ENCODE assay signal across 9 mouse cellular contexts in the genomic region with DNA sequence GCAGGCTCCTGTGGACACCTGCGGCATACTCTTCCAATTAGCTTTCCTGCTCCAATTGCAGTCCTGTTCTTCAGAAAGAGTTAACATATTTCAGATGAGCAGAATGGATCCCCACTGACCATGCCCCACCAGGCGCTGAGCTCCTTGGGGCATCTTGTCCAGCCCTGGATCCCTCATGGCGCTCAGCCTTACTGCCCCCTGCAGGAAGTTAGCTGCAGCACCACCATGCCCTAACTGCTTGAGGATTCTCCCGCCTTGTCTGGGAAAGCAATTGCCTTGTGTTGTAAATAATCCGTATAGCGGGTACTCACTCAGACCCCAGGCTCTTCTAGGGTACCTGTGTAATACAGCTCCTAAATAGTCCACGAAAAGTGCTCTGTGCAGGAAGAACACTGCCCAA. TPM values are rescaled to one million over a fixed set of nuclear protein-coding genes. Genes with fewer than 3 reads are reported as not detected.
DNase-seq lines count a peak whose midpoint lies in the region; ATAC-seq lines count a peak whose summit lies in the region.
"Had no signal": no experiment of that assay in that cellular context is flagged by ENCODE, and none has a peak within 500 bp of the region (broad histone marks: within the 10 kb centered on the region; RNA-seq: fewer than 3 reads in every experiment).

No protein-coding gene starts in this region.

- no peaks in the 10 kb centered on the region for H3K9me3 ChIP-seq in heart, embryonic 15.5 days (replicated peaks)
- no peaks in the 10 kb centered on the region for H3K9me3 ChIP-seq in neural tube, embryonic 15.5 days (replicated peaks)

- peaks cover 8% of the 10 kb centered on the region; the same call in 1 of the 2 replicates for H3K4me1 ChIP-seq in heart, embryonic 15.5 days (replicated peaks)
- H3K4me1 ChIP-seq in neural tube, embryonic 15.5 days, result no peaks in the 10 kb centered on the region

- H3K4me3 ChIP-seq in heart, embryonic 15.5 days, result no peak overlapping the region
- no peak overlapping the region for H3K4me3 ChIP-seq in neural tube, embryonic 15.5 days (replicated peaks)

- no peak for DNase-seq in heart, adult 11 months
- peak; percentile 19 for DNase-seq in neural tube, embryonic 10.5 days (ENCODE audit: extremely low spot score, low spot score)
- peak; percentile 7 for DNase-seq in yolk sac, embryonic 10.5 days (ENCODE audit: low spot score)
- DNase-seq in kidney, adult 8-10 months, result no peak
- no peak for DNase-seq in urinary bladder, postnatal 36 days (ENCODE audit: low spot score in 2 of 2)
- DNase-seq: cerebellum, postnatal 36 days had no signal

- H3K4me2 ChIP-seq in heart, embryonic 15.5 days, result 0 out of 2 replicates have a peak overlapping the region, but pooled peaks have one; percentile 8
- H3K4me2 ChIP-seq in neural tube, embryonic 15.5 days, result no peak overlapping the region

- 78% methylated on average over 7 of the region's 7 CpGs for WGBS in heart, embryonic 15.5 days
- whole genome bisulfite sequencing in neural tube, embryonic 15.5 days, result 67% methylated on average over 7 of the region's 7 CpGs

- no peak for ATAC-seq in heart, embryonic 15.5 days (replicated peaks; ENCODE audit: insufficient number of reproducible peaks, insufficient read depth, low FRiP score, low read depth)
- no peak for ATAC-seq in neural tube, embryonic 15.5 days (ENCODE audit: low FRiP score)
- peak; percentile 63; the same call in 1 of the 2 replicates for ATAC-seq in common myeloid progenitor, adult 5-6 weeks (replicated peaks; ENCODE audit: low read depth, poor library complexity, severe bottlenecking)

- H3K27me3 ChIP-seq in heart, embryonic 15.5 days, result no peaks in the 10 kb centered on the region
- no peaks in the 10 kb centered on the region for H3K27me3 ChIP-seq in neural tube, embryonic 15.5 days (replicated peaks)

- H3K27ac ChIP-seq in heart, embryonic 15.5 days, result no peak overlapping the region
- no peak overlapping the region for H3K27ac ChIP-seq in neural tube, embryonic 15.5 days (replicated peaks)

- no peak overlapping the region for H3K9ac ChIP-seq in heart, embryonic 15.5 days
- no peak overlapping the region for H3K9ac ChIP-seq in neural tube, embryonic 15.5 days (replicated peaks)

- peaks cover 8% of the 10 kb centered on the region for H3K36me3 ChIP-seq in heart, embryonic 15.5 days
- no peaks in the 10 kb centered on the region for H3K36me3 ChIP-seq in neural tube, embryonic 15.5 days

RNA-seq across cellular contexts. Expression of a gene that starts 42.0 kb away (rescaled TPM):
- polyA plus RNA-seq in heart, embryonic 15.5 days (2015; fragmentation: Nextera tagmentation; extraction: Ambion mirVana), result 1.5 and 1.7 TPM in 2 replicates
- 0.36 and 0.38 TPM in 2 replicates for polyA plus RNA-seq in neural tube, embryonic 15.5 days (2015; fragmentation: Nextera tagmentation; extraction: Ambion mirVana)
- not detected in 2 replicates for total RNA-seq in common myeloid progenitor, adult 5-6 weeks (2017)

Comparison
In these comparisons a context has a peak if more than half of its experiments do, and no peak if none do; other contexts are left out.
1. DNase-seq: peak in neural tube, embryonic 10.5 days (single experiment) and yolk sac, embryonic 10.5 days (single experiment); none in heart, adult 11 months (single experiment), kidney, adult 8-10 months (0 of 2) and urinary bladder, postnatal 36 days (0 of 2).